Mouse (Mus musculus) adrenal gland, postnatal 36 days (tissue): ENCODE data around the gene Hsd17b11. TPM values are rescaled to one million over a fixed set of nuclear protein-coding genes. Genes with fewer than 3 reads are reported as not detected.
"Not testable (repeated sequence)": the region's sequence is repeated elsewhere in the genome, so short reads cannot be mapped to it uniquely, and the experiment has no call there.

Source experiments
- DNase-seq, 2 experiments: peaks; one replicate each; pipeline ENCODE4 v3.0.0; 2021; ENCODE audit warnings: mixed read lengths in 1 of 2
- total RNA-seq, 2 experiments: library from RNA; stranded (reverse); gene quantifications; 2 replicates each; pipeline ENCODE4 v1.2.3; 2021

The Hsd17b11 gene
- total RNA-seq, 2 experiments from 2014 or later, result 50.4 to 80.2 TPM

GRCm38 (mm10) chr5:104035824-104036223 lies 14.1 kb upstream of the Hsd17b11 start:
- no peak for DNase-seq

- DNase-seq, result no peak
Observed at GRCm38 (mm10) chr5:104035066-104035465, 13.3 kb upstream of the Hsd17b11 start.

DNA sequence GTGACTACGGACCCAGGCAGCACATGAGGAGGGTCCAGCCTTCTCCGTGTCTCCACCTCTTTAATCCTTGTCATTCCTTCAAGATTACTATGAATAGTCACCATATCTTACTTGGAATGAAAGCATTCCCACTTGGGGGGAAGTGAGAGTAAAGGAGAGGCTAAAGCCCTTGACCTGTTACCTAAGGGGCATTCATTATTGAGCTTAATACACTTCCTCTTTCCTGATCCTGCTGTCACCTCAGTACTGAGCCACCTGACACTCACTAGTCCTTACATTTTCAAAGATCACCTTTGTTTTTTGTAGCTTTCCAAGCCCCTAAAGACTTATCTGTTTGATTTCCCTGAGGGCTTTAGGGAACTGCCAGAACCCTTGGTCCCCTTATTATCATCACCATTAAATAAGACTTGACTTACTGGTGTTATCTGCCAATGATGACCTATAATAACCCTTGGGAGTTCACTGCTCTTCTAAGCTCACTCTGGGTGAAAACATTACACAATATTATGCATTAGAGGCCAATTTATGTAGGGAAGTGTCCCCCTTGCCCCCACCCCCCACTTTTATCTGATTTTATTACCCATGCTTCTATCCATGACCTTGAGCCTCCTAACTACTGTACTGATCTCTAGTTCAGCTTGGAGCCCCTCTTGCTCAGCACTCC lies 10.8 kb upstream of the Hsd17b11 start:
- DNase-seq, result no peak

GRCm38 (mm10) chr5:104025245-104025854 lies 3.6 kb upstream of the Hsd17b11 start:
- DNase-seq, result no peak

GRCm38 (mm10) chr5:104024762-104025161 lies 3.0 kb upstream of the Hsd17b11 start:
- no peak for DNase-seq

DNA sequence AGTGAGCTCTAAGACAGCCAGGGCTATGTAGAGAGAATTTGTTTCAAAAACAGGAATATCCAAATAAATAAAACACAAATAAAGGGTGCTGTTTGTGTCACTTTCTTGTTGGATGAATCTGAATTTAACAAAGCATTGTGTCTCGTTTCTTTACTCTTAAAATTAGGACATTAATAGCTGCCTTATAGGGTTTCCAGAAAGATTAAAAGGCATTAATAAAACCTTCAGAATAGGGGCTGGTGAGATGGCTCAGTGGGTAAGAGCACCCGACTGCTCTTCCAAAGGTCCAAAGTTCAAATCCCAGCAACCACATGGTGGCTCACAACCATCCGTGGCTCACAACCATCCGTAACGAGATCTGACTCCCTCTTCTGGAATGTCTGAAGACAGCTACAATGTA lies 2.5 kb upstream of the Hsd17b11 start:
- DNase-seq, result not testable (repeated sequence)

- no peak for DNase-seq
Observed at GRCm38 (mm10) chr5:104023289-104024020, 1.7 kb upstream of the Hsd17b11 start.

DNA sequence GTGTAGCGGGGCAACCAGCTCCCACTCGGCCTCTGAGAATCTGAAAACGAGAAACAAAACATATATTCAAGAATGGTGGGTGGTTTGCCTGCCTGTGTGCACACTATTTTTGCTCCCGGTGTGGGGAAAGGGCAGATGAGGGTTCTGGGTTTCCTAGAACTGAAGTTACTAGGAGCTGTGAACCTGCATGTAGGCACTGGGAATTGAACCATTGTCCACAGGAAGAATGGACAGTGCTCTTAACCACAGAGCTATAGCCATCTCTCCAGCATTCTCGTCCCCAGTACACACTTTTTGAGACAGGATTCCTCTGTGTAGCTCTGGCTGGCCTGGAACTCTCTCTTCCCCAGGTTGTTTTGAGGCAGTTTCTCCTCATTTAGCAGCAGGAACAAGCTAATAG lies 839 bp upstream of the Hsd17b11 start:
- DNase-seq, result no peak

- DNase-seq, result no peak
Observed at GRCm38 (mm10) chr5:104011419-104011818, 10.3 kb downstream of the Hsd17b11 start.

GRCm38 (mm10) chr5:104010261-104010660 lies 11.5 kb downstream of the Hsd17b11 start:
- no peak for DNase-seq

- DNase-seq, result no peak
Observed at GRCm38 (mm10) chr5:104009421-104009820, 12.3 kb downstream of the Hsd17b11 start.

DNA sequence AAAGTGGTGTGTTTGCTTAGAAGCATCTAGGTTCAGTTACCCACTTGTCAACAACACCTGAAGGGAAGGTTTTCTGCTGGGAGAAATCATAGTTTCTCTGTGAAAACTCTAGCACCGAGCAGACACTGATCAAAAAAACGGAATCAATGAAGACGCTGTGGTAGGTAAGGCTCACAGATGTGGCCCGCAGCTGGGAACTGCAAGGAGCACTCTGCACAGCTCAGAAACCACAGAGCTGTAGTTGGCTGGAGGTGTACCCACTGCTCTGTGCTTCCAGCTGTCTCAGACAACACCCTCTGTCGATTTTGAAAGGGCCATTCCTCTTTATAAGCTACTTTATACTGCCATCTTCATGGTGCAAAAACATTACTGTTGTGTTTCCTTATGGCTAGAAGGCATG lies 13.9 kb downstream of the Hsd17b11 start:
- DNase-seq, result no peak

DNA sequence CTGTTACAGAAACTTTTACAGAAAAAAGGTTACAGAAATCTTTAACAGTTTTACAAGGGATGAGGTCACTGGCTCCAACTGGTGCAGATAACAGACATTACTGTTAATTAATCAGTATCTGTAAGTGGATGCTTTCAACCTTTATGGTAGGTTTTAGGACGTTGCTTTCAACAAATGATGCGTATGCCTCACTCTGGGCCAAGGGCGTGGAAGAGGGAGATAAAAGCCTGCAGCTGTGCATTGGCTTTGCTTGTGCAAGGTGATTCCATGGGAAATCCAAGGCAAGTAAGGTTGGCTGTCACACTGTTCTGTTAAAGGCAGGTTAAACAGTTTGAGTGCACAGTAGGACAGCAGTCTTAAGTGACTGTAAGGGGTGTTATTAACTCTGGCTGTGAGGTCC lies 14.9 kb downstream of the Hsd17b11 start:
- no peak for DNase-seq

DNA sequence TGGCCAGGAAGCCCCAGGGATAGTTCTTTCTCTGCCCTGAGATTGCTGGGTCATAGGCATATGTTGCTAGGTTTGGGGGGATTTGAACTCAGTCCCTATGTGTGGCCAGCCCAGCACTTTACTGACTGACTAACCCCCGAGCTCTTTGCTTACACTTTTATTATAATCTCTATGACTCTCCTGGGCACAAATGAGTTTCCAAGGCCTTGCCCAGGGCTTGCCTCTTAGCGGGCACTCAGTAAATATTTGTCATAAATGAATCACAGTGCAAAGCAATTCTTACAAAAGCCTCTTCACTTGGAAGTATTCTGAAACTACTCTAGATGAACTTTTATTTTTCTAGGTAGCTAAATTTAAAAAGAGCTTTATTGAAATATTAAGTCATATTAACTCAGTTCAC lies 17.8 kb downstream of the Hsd17b11 start:
- peak in 1 of 2 experiments; percentile 13 for DNase-seq

DNA sequence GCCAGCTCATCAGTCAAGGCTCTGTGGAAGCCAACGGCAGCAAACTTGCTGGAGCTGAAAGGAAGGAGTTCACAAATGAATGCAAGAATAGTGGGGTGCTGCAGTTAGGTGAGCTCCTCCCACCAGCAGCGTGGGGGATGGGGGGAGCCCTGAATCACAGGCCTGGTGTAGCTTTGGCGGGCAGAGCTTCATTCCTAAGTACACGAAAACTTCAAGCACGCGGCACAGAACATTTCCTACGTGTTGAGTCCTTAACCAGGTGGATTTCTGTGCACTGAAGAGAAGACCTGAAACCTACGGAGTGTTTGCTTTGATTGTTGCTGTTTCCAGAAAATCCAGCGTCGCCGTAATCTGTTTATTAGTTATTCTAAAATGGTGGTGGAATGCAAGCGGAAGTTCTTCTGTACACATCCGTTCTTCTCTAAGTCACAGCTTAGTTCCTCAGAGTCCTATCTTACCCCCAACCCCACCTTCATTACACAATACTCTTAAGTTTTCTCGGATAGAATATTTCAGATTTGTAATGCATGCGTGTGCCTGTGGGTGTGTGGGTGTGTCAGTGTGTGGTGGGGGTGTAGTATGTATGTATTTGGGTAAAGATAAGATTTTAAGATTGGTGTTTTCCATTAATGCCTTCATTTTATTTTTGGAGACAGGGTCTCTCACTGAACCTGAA lies 18.3 kb downstream of the Hsd17b11 start:
- no peak for DNase-seq

- no peak for DNase-seq
Observed at GRCm38 (mm10) chr5:104002549-104003255, 19.0 kb downstream of the Hsd17b11 start.

GRCm38 (mm10) chr5:103999738-104000137 lies 22.0 kb downstream of the Hsd17b11 start:
- peak; percentile 88 to 91 for DNase-seq

GRCm38 (mm10) chr5:103998739-103999138 lies 23.0 kb downstream of the Hsd17b11 start:
- DNase-seq, result peak; percentile 62 to 78

DNA sequence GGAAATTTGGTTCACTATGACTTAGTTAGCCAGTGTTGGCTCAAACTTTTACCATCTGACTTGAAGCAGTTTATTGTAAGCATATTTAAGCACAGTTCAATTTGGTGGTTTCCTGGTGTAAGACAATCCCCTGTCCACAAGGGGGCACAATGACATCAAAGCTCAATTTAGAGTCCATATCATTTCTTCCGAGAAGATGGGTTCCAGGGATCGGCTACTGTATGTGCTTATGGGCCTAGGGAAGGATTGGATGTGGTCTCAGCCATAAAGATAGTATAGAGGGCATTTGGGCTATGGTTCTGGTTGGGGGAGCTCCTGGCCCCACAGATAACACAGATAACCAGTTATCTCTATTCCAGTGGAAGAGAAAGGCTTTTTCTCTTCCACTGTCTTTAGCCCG lies 26.5 kb downstream of the Hsd17b11 start:
- peak in 1 of 2 experiments; percentile 34 for DNase-seq

DNA sequence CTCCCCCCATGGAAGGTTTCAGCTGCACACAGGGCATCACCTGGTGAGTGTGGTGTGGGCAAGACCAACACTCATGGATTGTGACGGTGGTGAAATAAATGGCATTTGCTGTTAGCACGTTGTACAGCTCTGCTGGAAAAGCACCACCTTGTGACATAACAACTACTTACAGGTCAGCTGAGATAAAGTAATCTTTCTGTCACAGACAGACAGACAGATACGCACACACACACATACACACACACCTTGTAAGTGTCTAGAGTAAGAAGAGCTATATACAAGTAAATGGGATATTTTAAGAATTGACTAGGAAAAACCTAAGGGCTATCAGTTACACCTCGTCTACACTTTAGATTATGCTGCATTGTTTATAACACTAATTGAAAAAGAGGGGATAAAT lies 27.1 kb downstream of the Hsd17b11 start:
- DNase-seq, result no peak

GRCm38 (mm10) chr5:103993601-103994000 lies 28.1 kb downstream of the Hsd17b11 start:
- DNase-seq, result peak in 1 of 2 experiments; percentile 14

- no peak for DNase-seq
Observed at GRCm38 (mm10) chr5:103992831-103993230, 28.9 kb downstream of the Hsd17b11 start.
